Mouse (Mus musculus): ENCODE data around the gene Dusp3.

Dusp3 gene

GRCm38 (mm10) chr11:101974181-101974580 lies 12.6 kb downstream of the Dusp3 start:
- peak; percentile 93 for DNase-seq

GRCm38 (mm10) chr11:101973496-101973895 lies 13.3 kb downstream of the Dusp3 start:
- peak; percentile 91 for DNase-seq

GRCm38 (mm10) chr11:101972651-101973050 lies 14.2 kb downstream of the Dusp3 start:
- no peak for DNase-seq

GRCm38 (mm10) chr11:101972097-101972496 lies 14.7 kb downstream of the Dusp3 start:
- peak; percentile 94 for DNase-seq

GRCm38 (mm10) chr11:101971410-101971809 lies 15.4 kb downstream of the Dusp3 start:
- peak; percentile 93 for DNase-seq

GRCm38 (mm10) chr11:101969835-101970234 lies 17.0 kb downstream of the Dusp3 start:
- peak; percentile 85 for DNase-seq

GRCm38 (mm10) chr11:101968791-101969190 lies 18.0 kb downstream of the Dusp3 start:
- DNase-seq = peak; percentile 97

- DNase-seq = peak; percentile 92
Observed at GRCm38 (mm10) chr11:101968311-101968710, 18.5 kb downstream of the Dusp3 start.

GRCm38 (mm10) chr11:101966965-101967614 lies 19.7 kb downstream of the Dusp3 start, which contains the start of gene Sost:
Gene Sost (minus strand): TSS chr11:101967015.
- DNase-seq = no peak

- DNase-seq = no peak
Observed at GRCm38 (mm10) chr11:101965553-101965952, 21.3 kb downstream of the Dusp3 start.

- DNase-seq = no peak
Observed at GRCm38 (mm10) chr11:101964647-101965046, 22.2 kb downstream of the Dusp3 start.

GRCm38 (mm10) chr11:101963473-101964291 lies 23.1 kb downstream of the Dusp3 start:
- DNase-seq = peak; percentile 93

- DNase-seq = no peak
Observed at GRCm38 (mm10) chr11:101963043-101963442, 23.8 kb downstream of the Dusp3 start.

- DNase-seq = no peak
Observed at GRCm38 (mm10) chr11:101957476-101957875, 29.3 kb downstream of the Dusp3 start.

- DNase-seq = no peak
Observed at GRCm38 (mm10) chr11:101953441-101953840, 33.4 kb downstream of the Dusp3 start.

GRCm38 (mm10) chr11:101952541-101953341 lies 34.1 kb downstream of the Dusp3 start:
- peak; percentile 99 for DNase-seq

GRCm38 (mm10) chr11:101950021-101950420 lies 36.8 kb downstream of the Dusp3 start:
- DNase-seq = no peak

- no peak for DNase-seq
Observed at GRCm38 (mm10) chr11:101946525-101946924, 40.3 kb downstream of the Dusp3 start.

- DNase-seq = no peak
Observed at GRCm38 (mm10) chr11:101943055-101943454, 43.8 kb downstream of the Dusp3 start.

- DNase-seq = peak; percentile 92
Observed at GRCm38 (mm10) chr11:101937108-101937507, 49.7 kb downstream of the Dusp3 start.

- peak; percentile 91 for DNase-seq
Observed at GRCm38 (mm10) chr11:101936421-101936820, 50.4 kb downstream of the Dusp3 start.

GRCm38 (mm10) chr11:101935743-101936142 lies 51.1 kb downstream of the Dusp3 start:
- no peak for DNase-seq

GRCm38 (mm10) chr11:101931978-101932377 lies 54.8 kb downstream of the Dusp3 start:
- DNase-seq = no peak

Data from heart, adult 11 months (tissue).